Mouse (Mus musculus): Measurements from ENCODE around the gene Kcnh7.
"Not testable (repeated sequence)": the region's sequence is repeated elsewhere in the genome, so short reads cannot be mapped to it uniquely, and the experiment has no call there.

Kcnh7 gene

GRCm38 (mm10) chr2:62717270-62717669, 466.8 kb downstream of the Kcnh7 start:
- no peak for DNase-seq (ENCODE audit: low spot score in 2 of 2)

DNA sequence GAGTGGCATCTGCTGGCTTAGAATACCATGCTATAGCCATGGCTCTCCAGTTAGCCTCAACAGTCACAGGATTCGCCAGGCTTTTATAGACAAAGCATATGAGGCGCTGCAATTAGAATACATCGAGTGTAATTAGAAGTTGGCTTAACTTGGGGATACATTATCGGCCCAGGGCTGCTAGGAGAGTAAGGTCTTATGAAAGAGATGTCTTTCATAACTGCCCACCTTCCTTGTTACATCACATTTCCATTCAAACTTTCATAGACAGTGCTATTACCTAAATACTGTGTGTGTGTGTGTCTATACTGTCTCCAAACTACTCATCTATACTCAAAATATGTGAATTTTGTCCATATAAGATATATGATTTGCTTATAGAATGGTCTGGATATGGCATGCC, 468.8 kb downstream of the Kcnh7 start:
- no peak for DNase-seq (ENCODE audit: low spot score in 2 of 2)

GRCm38 (mm10) chr2:62714362-62714761, 469.7 kb downstream of the Kcnh7 start:
- DNase-seq (ENCODE audit: low spot score in 2 of 2) = not testable (repeated sequence)

- DNase-seq (ENCODE audit: low spot score in 2 of 2) = no peak
Measured at GRCm38 (mm10) chr2:62709633-62710032, 474.5 kb downstream of the Kcnh7 start.

- DNase-seq (ENCODE audit: low spot score in 2 of 2) = no peak
Measured at GRCm38 (mm10) chr2:62706313-62706712, 477.8 kb downstream of the Kcnh7 start.

DNA sequence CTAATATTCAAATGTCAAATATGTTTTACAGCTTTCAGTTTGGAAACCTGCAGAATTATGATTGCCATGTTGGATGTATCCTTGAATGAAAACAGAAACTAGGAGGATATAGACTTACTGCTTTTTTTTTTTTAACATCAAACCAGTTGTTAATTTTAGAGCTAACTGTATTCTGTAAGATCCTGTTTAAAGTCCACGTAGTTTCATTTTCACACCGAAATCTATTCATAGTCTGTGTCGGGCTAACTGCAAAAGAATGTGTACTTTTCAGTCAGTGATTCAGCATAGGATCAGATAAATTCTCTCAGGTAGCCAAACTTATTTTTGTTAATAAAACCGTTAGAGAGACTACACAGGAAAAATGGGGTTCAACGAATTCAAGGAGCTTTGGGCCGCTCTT, 498.2 kb downstream of the Kcnh7 start:
- no peak for DNase-seq (ENCODE audit: low spot score in 2 of 2)

DNA sequence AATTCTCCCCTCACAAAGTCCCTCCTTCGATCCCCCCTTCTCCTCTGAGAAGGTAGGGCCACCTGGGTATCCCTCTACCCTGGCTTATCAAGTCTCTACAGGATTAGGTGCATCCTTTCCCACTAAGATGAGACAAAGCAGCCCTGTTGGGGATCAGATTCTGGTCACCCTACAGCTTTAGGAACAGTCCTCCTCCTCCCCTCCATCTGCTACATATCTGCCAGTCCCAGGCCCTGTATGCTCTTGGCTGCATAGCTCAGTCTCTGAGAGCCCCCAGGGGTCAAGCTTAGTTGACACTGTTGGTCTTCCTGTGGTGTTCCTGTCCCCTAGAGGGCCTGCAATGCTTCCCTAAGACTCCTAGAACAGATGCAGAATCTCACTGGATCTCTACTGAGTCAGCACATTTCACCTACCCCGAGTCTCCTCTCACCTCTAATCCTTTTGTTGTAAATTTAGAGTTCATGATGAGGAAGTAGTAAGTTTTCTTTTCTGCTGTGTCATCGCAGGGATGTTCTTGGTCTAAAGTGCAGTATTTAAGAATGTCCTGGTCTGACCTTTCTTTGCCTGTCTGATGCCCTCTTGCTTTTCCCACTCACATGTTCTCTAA, 499.0 kb downstream of the Kcnh7 start:
- no peak for DNase-seq (ENCODE audit: low spot score in 2 of 2)

- DNase-seq (ENCODE audit: low spot score in 2 of 2) = no peak
Measured at GRCm38 (mm10) chr2:62681667-62682066, 502.4 kb downstream of the Kcnh7 start.

- no peak for DNase-seq (ENCODE audit: low spot score in 2 of 2)
Measured at GRCm38 (mm10) chr2:62672788-62673187, 511.3 kb downstream of the Kcnh7 start.

DNA sequence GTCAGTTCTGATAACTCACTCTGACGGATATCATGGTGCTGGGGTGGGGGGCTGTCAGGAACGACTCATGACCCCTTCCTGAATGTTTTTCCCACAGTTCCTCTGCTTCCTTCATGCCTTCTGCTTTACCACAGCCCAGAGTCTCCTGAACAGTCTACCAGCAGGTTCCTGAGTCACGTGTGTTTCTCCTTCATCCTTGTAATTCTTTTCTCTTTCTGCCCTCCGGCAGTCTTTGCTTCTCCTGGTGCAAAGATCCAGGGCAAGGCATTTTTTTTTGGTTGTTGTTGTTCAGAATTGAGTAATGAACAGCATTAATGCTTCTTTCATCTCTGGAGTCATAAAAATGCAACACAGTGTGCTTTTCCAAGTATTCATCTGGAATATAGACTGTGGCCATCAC, 513.3 kb downstream of the Kcnh7 start:
- DNase-seq (ENCODE audit: low spot score in 2 of 2) = no peak

GRCm38 (mm10) chr2:62670301-62670700, 513.8 kb downstream of the Kcnh7 start:
- DNase-seq (ENCODE audit: low spot score in 2 of 2) = no peak

DNA sequence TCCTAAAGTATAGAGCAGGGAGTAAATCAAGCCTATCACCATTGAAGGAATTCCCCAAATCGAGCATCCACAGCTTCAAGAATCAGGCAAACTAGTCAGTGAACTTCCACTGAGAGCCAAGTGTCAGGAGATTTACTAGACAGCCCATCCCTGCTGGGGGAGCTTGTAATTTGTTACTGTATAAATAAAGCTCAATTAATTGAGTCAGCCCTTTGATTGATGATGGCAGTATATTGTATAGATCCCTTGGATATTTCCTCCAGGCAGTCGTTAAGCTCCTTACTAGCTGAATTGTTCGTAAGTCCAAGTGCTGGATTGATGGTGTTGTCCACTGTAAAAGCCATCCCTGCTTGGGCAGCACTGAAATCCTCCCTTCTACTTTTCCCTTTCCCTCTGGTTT, 514.2 kb downstream of the Kcnh7 start:
- no peak for DNase-seq (ENCODE audit: low spot score in 2 of 2)

- no peak for DNase-seq (ENCODE audit: low spot score in 2 of 2)
Measured at GRCm38 (mm10) chr2:62665536-62665935, 518.6 kb downstream of the Kcnh7 start.

- no peak for DNase-seq (ENCODE audit: low spot score in 2 of 2)
Measured at GRCm38 (mm10) chr2:62664839-62665238, 519.2 kb downstream of the Kcnh7 start.

GRCm38 (mm10) chr2:62664135-62664670, 519.9 kb downstream of the Kcnh7 start, which contains the start of gene Gca:
Gca (plus strand) TSS chr2:62664285.
- peak; percentile 58 to 70 for DNase-seq (ENCODE audit: low spot score in 2 of 2)

DNA sequence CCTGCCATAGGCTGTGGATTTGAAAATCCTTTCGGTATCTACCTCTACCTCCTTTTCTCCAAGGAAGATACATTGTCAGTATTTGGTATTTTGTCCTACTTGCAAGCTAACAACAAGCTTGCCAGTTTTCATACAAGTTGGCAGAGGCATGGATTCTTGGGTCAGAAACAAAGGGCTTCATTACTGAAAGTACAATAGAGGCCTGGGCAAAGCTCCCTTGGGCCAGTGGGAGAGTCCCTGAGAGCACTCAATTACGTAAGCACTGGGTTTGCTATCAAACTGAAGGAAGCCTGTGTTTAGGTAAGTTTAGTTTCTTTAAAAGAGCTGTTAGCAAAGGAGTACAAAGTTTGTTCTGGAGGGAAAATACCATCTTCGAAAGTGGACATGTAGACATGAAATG, 521.5 kb downstream of the Kcnh7 start:
- DNase-seq (ENCODE audit: low spot score in 2 of 2) = no peak

DNA sequence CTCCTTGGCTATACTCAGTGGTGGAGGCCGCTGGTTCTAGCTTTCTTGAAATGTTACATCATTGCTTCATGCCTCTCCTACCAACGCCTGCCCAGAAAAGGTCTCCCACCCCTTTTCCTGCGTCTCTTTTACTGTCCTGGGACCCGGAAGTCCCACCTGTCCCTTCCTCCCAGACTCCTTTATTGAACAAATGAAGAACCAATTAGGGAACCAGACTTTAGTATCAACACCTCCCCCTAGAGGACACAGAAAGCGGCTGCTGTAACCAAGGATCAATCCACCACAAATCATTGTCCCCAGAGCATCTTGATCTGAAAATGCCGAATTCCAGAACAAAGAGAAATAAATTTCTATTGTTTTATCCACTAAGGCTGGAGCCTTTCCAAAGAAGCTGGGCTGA, 523.5 kb downstream of the Kcnh7 start:
- no peak for DNase-seq (ENCODE audit: low spot score in 2 of 2)

GRCm38 (mm10) chr2:62656072-62656471, 528.0 kb downstream of the Kcnh7 start:
- no peak for DNase-seq (ENCODE audit: low spot score in 2 of 2)

DNA sequence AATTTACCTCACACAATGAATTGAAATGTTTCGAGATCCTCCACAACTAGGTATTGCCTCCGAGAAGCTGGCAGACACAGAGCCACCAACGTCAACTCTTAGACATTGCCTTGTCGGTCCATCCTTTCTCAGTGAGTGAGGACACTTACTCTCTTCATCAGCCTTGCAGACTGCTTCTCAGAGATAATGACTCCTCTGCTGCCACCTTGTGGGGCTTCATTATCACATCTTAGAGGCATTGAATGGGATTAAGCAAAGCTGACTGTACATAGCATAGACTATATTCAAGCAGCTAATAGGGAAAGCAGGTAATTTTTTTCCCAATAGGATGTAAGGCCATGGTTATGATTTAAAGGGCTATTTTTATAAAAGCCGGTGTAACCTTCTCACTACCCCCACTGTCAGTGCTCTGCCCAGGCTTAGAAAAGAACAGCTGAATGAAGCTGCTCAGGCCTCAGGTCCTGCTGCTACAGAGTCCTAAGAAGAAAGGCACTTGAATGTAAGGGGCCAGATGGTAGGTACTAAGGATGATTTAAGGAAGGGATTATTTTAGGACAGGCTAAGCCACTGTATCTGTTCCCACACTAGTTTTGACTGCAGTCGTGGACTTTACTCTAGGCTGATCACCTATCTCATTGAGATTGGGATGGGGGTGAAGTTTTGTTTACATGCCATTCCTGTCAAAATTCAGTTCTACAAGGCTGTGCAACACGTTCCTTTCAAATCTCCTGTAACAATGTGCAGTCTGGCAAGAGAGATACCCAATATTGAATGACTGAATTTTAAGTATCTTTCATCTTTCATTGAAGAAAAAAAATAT, 529.4 kb downstream of the Kcnh7 start:
- no peak for DNase-seq (ENCODE audit: low spot score in 2 of 2)

DNA sequence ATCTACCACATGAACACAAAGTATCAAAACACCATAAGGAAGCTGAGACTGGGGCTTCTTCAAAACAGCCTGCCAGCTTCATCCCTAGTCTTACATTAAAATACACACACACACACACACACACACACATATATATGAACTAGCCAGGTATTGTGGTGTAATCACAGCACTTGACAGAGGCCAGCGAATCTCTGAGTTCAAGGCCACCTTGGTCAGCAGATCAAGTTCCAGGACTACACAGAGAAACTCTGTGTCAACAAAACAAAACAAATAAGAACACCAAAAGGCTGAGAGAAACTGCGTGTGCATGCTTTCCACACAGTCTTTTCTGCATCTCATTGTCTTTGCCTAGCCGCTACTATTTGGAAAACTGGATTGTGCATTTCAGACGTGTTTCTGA, 531.6 kb downstream of the Kcnh7 start:
- DNase-seq (ENCODE audit: low spot score in 2 of 2) = no peak

- no peak for DNase-seq (ENCODE audit: low spot score in 2 of 2)
Measured at GRCm38 (mm10) chr2:62651890-62652289, 532.2 kb downstream of the Kcnh7 start.

DNA sequence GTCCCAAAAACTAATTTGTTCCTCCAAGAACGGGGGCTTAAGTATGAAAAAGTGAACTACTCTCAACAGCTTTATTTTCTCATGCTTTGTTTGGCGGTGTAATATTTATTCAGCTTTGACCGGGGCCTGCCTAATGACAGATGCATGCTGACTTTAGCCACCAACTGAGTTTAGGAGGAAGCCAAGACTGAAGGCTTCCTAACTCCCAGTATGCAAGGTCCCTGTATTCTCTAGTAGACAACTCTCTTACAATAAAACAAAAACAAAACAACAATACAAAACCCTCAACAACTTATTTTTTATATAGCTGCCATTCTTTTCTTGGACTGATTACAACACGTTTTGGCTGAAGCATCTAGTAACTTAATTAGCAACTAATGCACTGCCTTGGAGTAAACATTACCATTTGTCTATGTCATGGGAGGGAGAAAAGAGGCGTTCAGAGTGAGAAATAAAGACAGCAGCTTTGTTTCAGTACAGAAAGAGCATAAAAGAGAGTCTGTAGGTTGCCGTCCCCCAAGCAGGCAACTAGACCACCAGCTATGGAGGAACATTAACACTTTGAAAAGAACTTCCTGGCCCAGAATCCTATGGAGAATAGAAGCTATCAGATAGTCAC, 537.3 kb downstream of the Kcnh7 start:
- no peak for DNase-seq (ENCODE audit: low spot score in 2 of 2)

All from urinary bladder, adult 18-20 months (tissue).